Mouse (Mus musculus): ENCODE results near the gene Zfp986. TPM values are rescaled to one million over a fixed set of nuclear protein-coding genes. Genes with fewer than 3 reads are reported as not detected.
"Not testable (repeated sequence)": the region's sequence is repeated elsewhere in the genome, so short reads cannot be mapped to it uniquely, and the experiment has no call there.

The Zfp986 gene
- polyA plus RNA-seq (2015; fragmentation: Nextera tagmentation; extraction: Ambion mirVana) = not detected in 2 replicates

DNA sequence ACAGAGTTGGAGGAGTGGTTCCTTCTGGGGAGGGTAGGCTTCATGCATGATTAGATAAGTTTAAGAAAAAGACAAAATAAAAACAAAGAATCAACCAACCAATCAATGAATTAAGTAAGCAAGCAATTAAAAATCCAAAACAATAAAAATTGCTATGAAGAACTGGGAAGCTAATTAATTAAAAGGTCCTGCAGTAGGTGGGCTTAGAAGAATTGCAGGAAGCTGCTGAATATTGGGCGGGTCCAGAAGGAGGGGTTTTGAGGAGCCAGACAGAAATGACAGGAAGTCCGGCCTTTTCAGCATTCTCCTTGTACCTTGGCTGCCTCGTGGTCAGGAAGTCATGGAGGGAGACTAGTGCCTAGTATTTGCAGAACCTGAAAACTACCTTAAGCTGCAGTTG, at the start of gene Zfp986:
TSS of gene Zfp986 (plus strand) at position 301 of the 400 bp plus-strand sequence.
- not testable (repeated sequence) for ATAC-seq (ENCODE audit: insufficient read depth, low FRiP score); H3K27ac ChIP-seq (ENCODE audit: low read length); H3K27me3 ChIP-seq (ENCODE audit: control insufficient read depth, insufficient read depth, low read length); H3K4me3 ChIP-seq (replicated peaks; ENCODE audit: low read length); H3K9ac ChIP-seq (ENCODE audit: low read length); H3K36me3 ChIP-seq (ENCODE audit: control insufficient read depth, insufficient read depth, low read length); H3K4me2 ChIP-seq (ENCODE audit: low read depth, low read length); H3K9me3 ChIP-seq (replicated peaks; ENCODE audit: control insufficient read depth, low read length); H3K4me1 ChIP-seq (ENCODE audit: control insufficient read depth, insufficient read depth, low read length)
- WGBS = 78% methylated on average over 3 of the region's 3 CpGs

DNA sequence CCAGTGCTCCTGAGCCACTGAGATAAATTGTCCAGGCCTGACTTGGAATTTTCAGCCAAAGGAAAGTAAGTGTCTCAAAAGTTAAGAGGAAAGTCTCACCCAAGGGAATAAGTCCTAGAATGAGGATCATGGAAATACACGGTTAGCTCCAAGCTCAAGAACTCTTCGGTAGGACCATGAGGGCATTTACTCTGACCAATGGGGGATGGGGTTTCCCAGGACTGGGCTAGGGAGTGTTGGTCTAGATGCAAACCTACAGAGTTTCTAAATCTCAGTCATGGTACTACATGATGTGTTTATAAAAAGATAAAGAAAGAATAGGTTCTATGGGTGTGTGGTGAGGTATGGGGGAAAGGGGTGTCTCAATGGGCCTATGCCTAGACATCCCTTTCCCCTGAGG, 48.6 kb upstream of the Zfp986 start:
- not testable (repeated sequence) for H3K9me3 ChIP-seq (replicated peaks; ENCODE audit: control insufficient read depth, low read length); H3K27me3 ChIP-seq (ENCODE audit: control insufficient read depth, insufficient read depth, low read length); H3K36me3 ChIP-seq (ENCODE audit: control insufficient read depth, insufficient read depth, low read length); H3K27ac ChIP-seq (ENCODE audit: low read length); H3K9ac ChIP-seq (ENCODE audit: low read length); H3K4me2 ChIP-seq (ENCODE audit: low read depth, low read length); H3K4me1 ChIP-seq (ENCODE audit: control insufficient read depth, insufficient read depth, low read length); H3K4me3 ChIP-seq (replicated peaks; ENCODE audit: low read length)
- peak; percentile 38 for ATAC-seq (ENCODE audit: insufficient read depth, low FRiP score)
- whole genome bisulfite sequencing = no CpG with 5 or more reads among the region's 2 CpGs

DNA sequence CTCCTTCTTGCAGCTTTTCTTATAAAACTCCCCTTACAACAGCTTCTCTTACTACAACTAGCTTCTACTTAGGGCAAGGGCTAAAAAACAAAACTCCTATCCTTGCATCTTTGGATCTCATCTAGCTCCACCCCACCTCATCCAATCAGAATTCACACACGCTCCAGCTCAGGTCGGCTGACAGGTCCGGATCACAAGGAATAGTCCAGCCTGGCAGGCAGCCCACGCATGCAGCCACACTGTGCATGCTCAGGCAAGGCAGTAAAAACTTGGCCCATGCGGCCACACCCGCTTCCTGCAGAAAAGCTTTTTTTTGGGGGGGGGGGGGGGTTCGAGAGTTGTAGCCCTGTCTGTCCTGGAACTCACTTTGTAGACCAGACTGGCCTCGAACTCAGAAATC, 43.0 kb upstream of the Zfp986 start:
- H3K4me2 ChIP-seq (ENCODE audit: low read depth, low read length); H3K9ac ChIP-seq (ENCODE audit: low read length); ATAC-seq (ENCODE audit: insufficient read depth, low FRiP score); H3K27ac ChIP-seq (ENCODE audit: low read length); H3K27me3 ChIP-seq (ENCODE audit: control insufficient read depth, insufficient read depth, low read length); H3K4me1 ChIP-seq (ENCODE audit: control insufficient read depth, insufficient read depth, low read length); H3K4me3 ChIP-seq (replicated peaks; ENCODE audit: low read length); H3K36me3 ChIP-seq (ENCODE audit: control insufficient read depth, insufficient read depth, low read length); H3K9me3 ChIP-seq (replicated peaks; ENCODE audit: control insufficient read depth, low read length): not testable (repeated sequence)
- 85% methylated on average over 3 of the region's 8 CpGs for WGBS

DNA sequence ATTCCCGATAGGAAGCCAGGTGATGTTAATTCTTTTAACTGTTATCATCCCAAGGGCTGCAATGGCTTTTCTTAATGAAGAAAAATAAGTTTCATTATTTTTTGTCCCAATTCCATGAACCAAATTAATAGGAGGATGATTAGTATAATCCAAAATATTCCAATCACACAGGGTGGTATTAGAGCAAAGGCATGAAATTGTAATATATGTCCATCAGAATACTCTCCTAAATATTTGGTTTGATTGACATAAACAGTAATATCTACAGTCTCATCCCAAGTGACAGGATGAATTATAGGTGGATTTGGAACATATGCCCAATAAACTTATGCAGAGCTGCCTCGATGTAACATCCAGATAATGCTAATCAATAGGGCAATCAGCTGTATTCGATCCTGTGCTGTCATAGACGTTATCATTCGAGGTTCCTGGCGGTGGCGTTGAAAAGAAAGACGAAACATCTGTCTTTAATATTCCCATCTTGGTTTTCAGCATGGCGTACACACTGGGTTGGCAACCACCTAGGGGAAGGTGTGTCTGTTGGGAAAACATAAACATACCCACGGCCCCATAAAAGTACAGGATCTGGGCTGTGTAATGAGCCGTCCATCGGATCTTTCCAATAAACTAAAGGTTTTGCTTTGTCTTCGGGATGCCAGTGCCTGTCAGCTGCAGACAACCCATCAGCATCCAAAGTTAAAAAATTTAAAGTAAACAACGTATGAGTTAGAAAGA, 37.1 kb upstream of the Zfp986 start:
- 90% methylated on average over 1 of the region's 14 CpGs for WGBS
- ATAC-seq (ENCODE audit: insufficient read depth, low FRiP score); H3K9me3 ChIP-seq (replicated peaks; ENCODE audit: control insufficient read depth, low read length): not testable (repeated sequence)

DNA sequence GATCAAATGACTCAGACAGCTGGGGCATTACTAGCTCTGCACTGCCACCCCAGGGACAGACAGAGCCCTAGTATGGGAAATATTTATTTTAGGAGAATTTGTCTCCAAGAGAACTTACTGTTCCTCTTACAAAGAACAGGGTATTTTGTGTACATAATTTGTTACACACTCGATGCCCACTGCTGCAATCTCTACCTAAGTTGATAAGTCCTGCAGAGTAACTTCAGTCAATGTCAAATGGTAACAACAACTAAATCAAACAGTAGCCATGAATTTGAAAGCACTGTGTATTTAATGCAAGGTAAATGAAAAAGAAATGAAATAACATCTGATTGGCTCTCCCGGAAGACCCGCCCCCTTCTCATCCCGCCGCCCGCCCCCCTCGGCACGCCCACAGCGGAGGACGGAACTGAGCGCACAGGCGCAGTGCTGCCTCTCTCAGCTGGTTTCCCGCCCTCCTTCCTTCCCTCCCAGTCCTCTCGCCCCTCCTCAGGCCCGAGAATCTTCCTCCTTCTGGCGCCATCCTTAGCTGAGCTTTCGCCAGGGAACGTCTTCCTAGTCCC, 32.2 kb upstream of the Zfp986 start:
- H3K4me2 ChIP-seq (ENCODE audit: low read depth, low read length); H3K27me3 ChIP-seq (ENCODE audit: control insufficient read depth, insufficient read depth, low read length); H3K9ac ChIP-seq (ENCODE audit: low read length); H3K9me3 ChIP-seq (replicated peaks; ENCODE audit: control insufficient read depth, low read length); H3K36me3 ChIP-seq (ENCODE audit: control insufficient read depth, insufficient read depth, low read length); H3K4me3 ChIP-seq (replicated peaks; ENCODE audit: low read length); H3K4me1 ChIP-seq (ENCODE audit: control insufficient read depth, insufficient read depth, low read length); H3K27ac ChIP-seq (ENCODE audit: low read length): not testable (repeated sequence)
- WGBS = 84% methylated on average over 10 of the region's 18 CpGs
- peak; percentile 30 for ATAC-seq (ENCODE audit: insufficient read depth, low FRiP score)

More for the DNA sequence above, 37.1 kb upstream of the Zfp986 start:
- not testable (repeated sequence) for H3K4me1 ChIP-seq (ENCODE audit: control insufficient read depth, insufficient read depth, low read length); H3K4me3 ChIP-seq (replicated peaks; ENCODE audit: low read length); H3K9ac ChIP-seq (ENCODE audit: low read length); H3K27ac ChIP-seq (ENCODE audit: low read length); H3K4me2 ChIP-seq (ENCODE audit: low read depth, low read length); H3K36me3 ChIP-seq (ENCODE audit: control insufficient read depth, insufficient read depth, low read length); H3K27me3 ChIP-seq (ENCODE audit: control insufficient read depth, insufficient read depth, low read length)

DNA sequence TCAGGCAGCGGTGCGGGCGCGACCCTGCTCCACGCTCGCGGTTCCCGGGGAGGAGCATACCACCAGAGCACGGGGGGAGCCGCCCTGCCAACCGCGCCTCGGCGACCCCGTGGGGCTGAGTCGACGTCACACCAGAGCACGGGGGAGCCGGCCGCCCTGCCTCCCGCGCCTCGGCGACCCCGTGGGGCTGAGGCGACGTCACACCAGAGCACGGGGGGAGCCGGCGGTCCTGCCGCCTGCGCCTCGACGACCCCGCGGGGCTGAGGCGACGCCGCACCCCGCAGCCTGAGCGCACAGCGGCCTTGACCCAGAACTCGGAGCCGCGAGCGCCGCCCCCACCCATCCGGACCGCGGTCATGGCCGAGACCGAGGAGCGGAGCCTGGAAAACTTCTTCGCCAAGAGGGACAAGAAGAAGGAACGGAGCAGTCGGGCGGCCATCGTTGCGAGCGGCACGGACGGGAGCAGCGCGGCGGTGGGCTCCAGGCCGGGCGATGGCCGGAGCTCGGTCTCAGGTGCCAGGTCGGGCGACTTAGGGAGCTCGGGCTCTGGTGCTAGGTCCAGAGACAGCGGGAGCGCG, 31.6 kb upstream of the Zfp986 start:
- not testable (repeated sequence) for H3K36me3 ChIP-seq (ENCODE audit: control insufficient read depth, insufficient read depth, low read length); H3K27me3 ChIP-seq (ENCODE audit: control insufficient read depth, insufficient read depth, low read length); H3K4me3 ChIP-seq (replicated peaks; ENCODE audit: low read length); H3K9ac ChIP-seq (ENCODE audit: low read length); H3K9me3 ChIP-seq (replicated peaks; ENCODE audit: control insufficient read depth, low read length); H3K4me2 ChIP-seq (ENCODE audit: low read depth, low read length); H3K27ac ChIP-seq (ENCODE audit: low read length); H3K4me1 ChIP-seq (ENCODE audit: control insufficient read depth, insufficient read depth, low read length)
- peak; percentile 84 for ATAC-seq (ENCODE audit: insufficient read depth, low FRiP score)
- 58% methylated on average over 47 of the region's 75 CpGs for WGBS

DNA sequence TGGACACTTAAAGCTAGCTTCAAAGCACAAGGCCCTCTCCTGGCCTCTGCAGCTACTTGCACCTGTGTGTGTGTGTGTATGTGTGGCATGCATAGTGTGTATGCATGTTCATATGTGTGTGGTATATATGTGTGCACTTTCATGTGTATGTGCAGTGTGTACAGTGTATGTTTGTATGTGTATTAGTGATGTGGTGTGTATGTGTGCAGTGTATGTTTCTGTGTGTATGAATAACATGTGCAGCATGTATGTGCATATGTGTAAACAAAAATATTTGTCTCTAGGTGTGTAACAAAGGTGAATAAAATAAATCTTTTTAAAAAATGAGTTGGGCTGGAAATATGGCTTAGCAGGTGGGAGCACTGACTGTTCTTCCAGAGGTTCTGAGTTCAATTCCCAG, 21.8 kb upstream of the Zfp986 start:
- H3K4me2 ChIP-seq (ENCODE audit: low read depth, low read length); H3K27ac ChIP-seq (ENCODE audit: low read length); H3K36me3 ChIP-seq (ENCODE audit: control insufficient read depth, insufficient read depth, low read length); H3K4me1 ChIP-seq (ENCODE audit: control insufficient read depth, insufficient read depth, low read length); H3K9me3 ChIP-seq (replicated peaks; ENCODE audit: control insufficient read depth, low read length); H3K4me3 ChIP-seq (replicated peaks; ENCODE audit: low read length); H3K27me3 ChIP-seq (ENCODE audit: control insufficient read depth, insufficient read depth, low read length); H3K9ac ChIP-seq (ENCODE audit: low read length): not testable (repeated sequence)
- peak; percentile 44 for ATAC-seq (ENCODE audit: insufficient read depth, low FRiP score)

DNA sequence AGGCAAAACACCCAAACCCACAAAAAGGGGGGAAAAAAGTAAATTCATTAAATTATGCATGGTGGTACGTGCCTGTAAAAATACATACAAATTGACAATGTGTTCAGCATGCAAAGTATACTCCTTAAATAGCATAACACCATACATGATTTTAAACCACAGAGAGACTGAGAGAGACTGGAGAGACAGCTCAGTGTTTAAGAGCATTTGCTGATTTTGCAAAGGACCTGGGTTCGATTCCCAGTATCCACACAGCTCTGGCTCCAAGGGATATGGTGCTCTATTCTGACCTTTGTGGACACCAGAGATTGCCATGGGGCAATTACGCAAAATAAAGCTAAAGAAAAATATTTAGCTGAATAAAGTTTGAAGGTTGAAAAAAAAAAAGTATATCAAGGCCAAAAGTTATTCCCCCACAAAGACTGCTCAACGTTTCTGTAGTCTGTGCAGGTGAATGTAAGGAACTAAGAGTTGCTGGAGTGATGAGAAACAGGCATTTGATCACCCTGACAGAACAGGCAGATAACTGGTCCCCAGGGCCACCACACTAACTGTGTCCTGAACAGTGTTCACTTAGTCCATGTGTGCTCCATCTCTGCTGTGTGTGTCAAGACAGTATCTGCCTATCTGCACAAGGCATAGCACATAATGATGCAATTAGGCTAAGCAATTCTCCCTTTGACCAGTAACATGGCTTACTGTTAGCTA, 20.3 kb upstream of the Zfp986 start:
- not testable (repeated sequence) for H3K36me3 ChIP-seq (ENCODE audit: control insufficient read depth, insufficient read depth, low read length); H3K4me2 ChIP-seq (ENCODE audit: low read depth, low read length); H3K4me3 ChIP-seq (replicated peaks; ENCODE audit: low read length); H3K4me1 ChIP-seq (ENCODE audit: control insufficient read depth, insufficient read depth, low read length); H3K9ac ChIP-seq (ENCODE audit: low read length); H3K27ac ChIP-seq (ENCODE audit: low read length); H3K9me3 ChIP-seq (replicated peaks; ENCODE audit: control insufficient read depth, low read length); H3K27me3 ChIP-seq (ENCODE audit: control insufficient read depth, insufficient read depth, low read length)
- WGBS = 64% methylated on average over 3 of the region's 4 CpGs
- 0 out of 2 replicates have a peak, but pooled peaks have one; percentile 11 for ATAC-seq (ENCODE audit: insufficient read depth, low FRiP score)

DNA sequence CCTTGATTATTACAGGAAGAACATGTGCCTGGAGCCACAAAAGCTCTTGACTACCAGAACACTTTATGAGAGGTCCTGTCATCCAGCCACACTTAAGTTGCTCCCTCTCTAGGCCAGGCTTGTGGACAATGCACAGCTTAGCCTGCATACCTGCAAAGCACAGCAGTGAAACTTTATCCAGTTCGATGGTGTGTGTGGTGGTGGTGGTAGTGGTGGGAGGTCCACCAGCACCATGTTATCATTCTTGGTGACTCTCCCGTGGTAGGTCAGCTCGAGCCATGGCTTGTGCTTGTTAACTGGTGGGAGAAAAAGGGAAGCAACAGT, 19.7 kb upstream of the Zfp986 start:
- not testable (repeated sequence) for H3K4me2 ChIP-seq (ENCODE audit: low read depth, low read length); H3K4me3 ChIP-seq (replicated peaks; ENCODE audit: low read length); H3K36me3 ChIP-seq (ENCODE audit: control insufficient read depth, insufficient read depth, low read length); H3K4me1 ChIP-seq (ENCODE audit: control insufficient read depth, insufficient read depth, low read length); H3K9me3 ChIP-seq (replicated peaks; ENCODE audit: control insufficient read depth, low read length); H3K27me3 ChIP-seq (ENCODE audit: control insufficient read depth, insufficient read depth, low read length); H3K27ac ChIP-seq (ENCODE audit: low read length); H3K9ac ChIP-seq (ENCODE audit: low read length)
- WGBS = 84% methylated on average over 2 of the region's 3 CpGs
- peak; percentile 52; the same call in 1 of the 2 replicates for ATAC-seq (ENCODE audit: insufficient read depth, low FRiP score)

All from stomach, embryonic 16.5 days (tissue).